In the genomic region with DNA sequence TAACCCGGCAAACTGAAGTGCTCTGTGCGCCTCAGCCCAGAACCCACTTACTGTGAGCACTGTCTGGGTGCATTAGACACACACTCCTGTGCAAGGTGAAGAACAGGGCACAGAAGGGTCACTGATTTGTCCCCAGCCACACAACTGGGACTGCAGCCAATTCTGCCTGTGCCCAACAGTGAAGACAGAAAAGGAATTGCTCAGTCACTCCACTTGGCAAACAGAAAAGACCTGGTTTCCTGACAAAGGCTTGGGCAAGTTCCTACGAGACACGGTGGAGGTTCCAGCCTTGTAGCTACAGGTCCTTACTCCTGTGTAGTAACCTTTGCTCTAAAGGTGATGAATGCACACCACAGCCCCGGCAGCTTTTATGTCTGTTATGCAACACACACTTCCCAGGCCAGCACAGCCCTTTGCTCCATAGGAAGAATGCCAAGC, we compare ENCODE assay signal across 10 mouse cellular contexts. TPM values are rescaled to one million over a fixed set of nuclear protein-coding genes. Genes with fewer than 3 reads are reported as not detected.
DNase-seq lines count a peak whose midpoint lies in the region; ATAC-seq lines count a peak whose summit lies in the region.
"Had no signal": no experiment of that assay in that cellular context is flagged by ENCODE, and none has a peak within 500 bp of the region (broad histone marks: within the 10 kb centered on the region; RNA-seq: fewer than 3 reads in every experiment).

No protein-coding gene starts in this region.

- intact Hi-C loops in heart, postnatal 25 days (cut with DNase I) = no loop called here
- intact Hi-C loops in gastrocnemius, postnatal 36 days (cut with DNase I) = no loop called here

- DNase-seq in heart, adult 11 months = peak; percentile 96
- no peak for DNase-seq in heart, postnatal 25 days (ENCODE audit: low spot score)
- DNase-seq in lung, postnatal 25 days (ENCODE audit: low spot score) = peak; percentile 72
- DNase-seq in gastrocnemius, postnatal 10 days = no peak
- DNase-seq in gastrocnemius, postnatal 36 days = no peak
- DNase-seq: thymus, adult 18-20 months had no signal

- 62% methylated on average over 5 of the region's 5 CpGs for WGBS in intestine, embryonic 15.5 days
- 66% methylated on average over 5 of the region's 5 CpGs for WGBS in neural tube, embryonic 15.5 days

- H3K27me3 ChIP-seq in intestine, embryonic 15.5 days (replicated peaks) = no peaks in the 10 kb centered on the region
- no peaks in the 10 kb centered on the region for H3K27me3 ChIP-seq in neural tube, embryonic 15.5 days (replicated peaks)

- H3K9ac ChIP-seq in intestine, embryonic 15.5 days = no peak overlapping the region
- no peak overlapping the region for H3K9ac ChIP-seq in neural tube, embryonic 15.5 days (replicated peaks)

- H3K4me1 ChIP-seq in brown adipose tissue, adult 24 weeks (ENCODE audit: control insufficient read depth, insufficient read depth, insufficient read length, low read length) = peaks cover 7% of the 10 kb centered on the region; the same call in 1 of the 2 replicates
- H3K4me1 ChIP-seq in intestine, embryonic 15.5 days (replicated peaks) = no peaks in the 10 kb centered on the region
- no peaks in the 10 kb centered on the region for H3K4me1 ChIP-seq in neural tube, embryonic 15.5 days

- H3K9me3 ChIP-seq in intestine, embryonic 15.5 days = no peaks in the 10 kb centered on the region
- no peaks in the 10 kb centered on the region for H3K9me3 ChIP-seq in neural tube, embryonic 15.5 days (replicated peaks)

- peak; percentile 86 for ATAC-seq in intestine, embryonic 15.5 days
- ATAC-seq in neural tube, embryonic 15.5 days (ENCODE audit: low FRiP score) = no peak

- H3K4me3 ChIP-seq in brown adipose tissue, adult 24 weeks (ENCODE audit: insufficient read depth, low read depth, low read length) = no peak overlapping the region
- no peak overlapping the region for H3K4me3 ChIP-seq in intestine, embryonic 15.5 days (replicated peaks)
- no peak overlapping the region for H3K4me3 ChIP-seq in neural tube, embryonic 15.5 days (replicated peaks)

- no peaks in the 10 kb centered on the region for H3K36me3 ChIP-seq in intestine, embryonic 15.5 days
- H3K36me3 ChIP-seq in neural tube, embryonic 15.5 days = peaks cover 11% of the 10 kb centered on the region

- H3K27ac ChIP-seq in brown adipose tissue, adult 24 weeks (replicated peaks; ENCODE audit: low read depth, low read length) = peak overlapping the region; percentile 91
- no peak overlapping the region for H3K27ac ChIP-seq in intestine, embryonic 15.5 days
- H3K27ac ChIP-seq in neural tube, embryonic 15.5 days (replicated peaks) = no peak overlapping the region; the same call in 1 of the 2 replicates
- H3K27ac ChIP-seq: macrophage had no signal

- H3K4me2 ChIP-seq in intestine, embryonic 15.5 days (replicated peaks) = no peak overlapping the region
- H3K4me2 ChIP-seq in neural tube, embryonic 15.5 days = no peak overlapping the region

RNA-seq across cellular contexts. Expression of gene Fam161b, which starts 23.0 kb away (rescaled TPM):
- total RNA-seq in heart, postnatal 25 days (2021) = 1 to 10 TPM; 8.3 to 8.5 TPM
- 3.1 and 4.3 TPM in 2 replicates for polyA plus RNA-seq in brown adipose tissue, adult 24 weeks (2012; ENCODE audit: insufficient read depth, insufficient read length, missing spikeins)
- 2.4 and 2.6 TPM in 2 replicates for polyA plus RNA-seq in intestine, embryonic 15.5 days (2015; fragmentation: Nextera tagmentation; extraction: Ambion mirVana)
- total RNA-seq in gastrocnemius, postnatal 10 days (2021) = under 1 TPM; 0.42 to 0.65 TPM
- 16.0 and 16.8 TPM in 2 replicates for polyA plus RNA-seq in neural tube, embryonic 15.5 days (2015; fragmentation: Nextera tagmentation; extraction: Ambion mirVana)
- total RNA-seq in gastrocnemius, postnatal 36 days (2021) = 1 to 10 TPM in 1 of 2 experiments, under 1 TPM in 1; 0.54 to 1.1 TPM

RNA-seq across cellular contexts. Expression of gene Coq6, which starts 23.2 kb away (rescaled TPM):
- total RNA-seq in heart, postnatal 25 days (2021) = 100 to 1,000 TPM; 102 to 106 TPM
- 153 and 163 TPM in 2 replicates for polyA plus RNA-seq in brown adipose tissue, adult 24 weeks (2012; ENCODE audit: insufficient read depth, insufficient read length, missing spikeins)
- polyA plus RNA-seq in intestine, embryonic 15.5 days (2015; fragmentation: Nextera tagmentation; extraction: Ambion mirVana) = 47.5 and 53.8 TPM in 2 replicates
- total RNA-seq in gastrocnemius, postnatal 10 days (2021) = 10 to 100 TPM; 31.0 to 34.3 TPM
- 43.5 and 44.1 TPM in 2 replicates for polyA plus RNA-seq in neural tube, embryonic 15.5 days (2015; fragmentation: Nextera tagmentation; extraction: Ambion mirVana)
- total RNA-seq in gastrocnemius, postnatal 36 days (2021) = 10 to 100 TPM; 24.8 to 25.0 TPM

RNA-seq across cellular contexts. Expression of gene Entpd5, which starts 24.2 kb away (rescaled TPM):
- total RNA-seq in heart, postnatal 25 days (2021) = 10 to 100 TPM; 58.1 to 59.2 TPM
- 78.5 and 97.3 TPM in 2 replicates for polyA plus RNA-seq in brown adipose tissue, adult 24 weeks (2012; ENCODE audit: insufficient read depth, insufficient read length, missing spikeins)
- 37.1 and 39.5 TPM in 2 replicates for polyA plus RNA-seq in intestine, embryonic 15.5 days (2015; fragmentation: Nextera tagmentation; extraction: Ambion mirVana)
- 1 to 10 TPM; 8.0 to 9.7 TPM for total RNA-seq in gastrocnemius, postnatal 10 days (2021)
- 11.6 and 17.0 TPM in 2 replicates for polyA plus RNA-seq in neural tube, embryonic 15.5 days (2015; fragmentation: Nextera tagmentation; extraction: Ambion mirVana)
- 10 to 100 TPM; 10.8 to 13.5 TPM for total RNA-seq in gastrocnemius, postnatal 36 days (2021)

RNA-seq across cellular contexts. Expression of gene Bbof1, which starts 24.2 kb away (rescaled TPM):
- 1 to 10 TPM; 1.3 to 3.0 TPM for total RNA-seq in heart, postnatal 25 days (2021)
- 11.5 and 16.1 TPM in 2 replicates for polyA plus RNA-seq in brown adipose tissue, adult 24 weeks (2012; ENCODE audit: insufficient read depth, insufficient read length, missing spikeins)
- polyA plus RNA-seq in intestine, embryonic 15.5 days (2015; fragmentation: Nextera tagmentation; extraction: Ambion mirVana) = 0.52 and 0.80 TPM in 2 replicates
- 1 to 10 TPM in 1 of 2 experiments, under 1 TPM in 1; 0.85 to 1.0 TPM for total RNA-seq in gastrocnemius, postnatal 10 days (2021)
- 3.6 and 5.0 TPM in 2 replicates for polyA plus RNA-seq in neural tube, embryonic 15.5 days (2015; fragmentation: Nextera tagmentation; extraction: Ambion mirVana)
- 1 to 10 TPM; 1.4 to 1.7 TPM for total RNA-seq in gastrocnemius, postnatal 36 days (2021)

RNA-seq across cellular contexts. Expression of gene Rnf113a2, which starts 32.3 kb away (rescaled TPM):
- 1 to 10 TPM; 8.4 to 8.5 TPM for total RNA-seq in heart, postnatal 25 days (2021)
- 11.2 and 14.2 TPM in 2 replicates for polyA plus RNA-seq in brown adipose tissue, adult 24 weeks (2012; ENCODE audit: insufficient read depth, insufficient read length, missing spikeins)
- polyA plus RNA-seq in intestine, embryonic 15.5 days (2015; fragmentation: Nextera tagmentation; extraction: Ambion mirVana) = 21.6 and 23.6 TPM in 2 replicates
- total RNA-seq in gastrocnemius, postnatal 10 days (2021) = 1 to 10 TPM; 5.9 to 6.8 TPM
- polyA plus RNA-seq in neural tube, embryonic 15.5 days (2015; fragmentation: Nextera tagmentation; extraction: Ambion mirVana) = 21.5 and 21.9 TPM in 2 replicates
- total RNA-seq in gastrocnemius, postnatal 36 days (2021) = 1 to 10 TPM; 5.8 to 6.7 TPM

Comparison
In these comparisons a context has a peak if more than half of its experiments do, and no peak if none do; other contexts are left out.
1. DNase-seq: peak in heart, adult 11 months (single experiment) and lung, postnatal 25 days (single experiment); none in heart, postnatal 25 days (single experiment), gastrocnemius, postnatal 10 days (single experiment) and gastrocnemius, postnatal 36 days (0 of 2).
2. RNA of gene Fam161b, which starts 23.0 kb away (total RNA-seq): 8.3 to 8.5 TPM in heart, postnatal 25 days; 0.54 to 1.1 TPM in gastrocnemius, postnatal 36 days and 0.42 to 0.65 TPM in gastrocnemius, postnatal 10 days; every median in the first group is over 4 times any median in the second.
3. RNA of gene Entpd5, which starts 24.2 kb away (total RNA-seq): 58.1 to 59.2 TPM in heart, postnatal 25 days; 10.8 to 13.5 TPM in gastrocnemius, postnatal 36 days and 8.0 to 9.7 TPM in gastrocnemius, postnatal 10 days; every median in the first group is over 4 times any median in the second.